8 mouse cellular contexts compared by ENCODE assay signal in genomic region chr8:121092627-121093026, GRCm38 (mm10). TPM values are rescaled to one million over a fixed set of nuclear protein-coding genes. Genes with fewer than 3 reads are reported as not detected.
DNase-seq lines count a peak whose midpoint lies in the region; ATAC-seq lines count a peak whose summit lies in the region.

No protein-coding gene starts in this region.

- H3K9ac ChIP-seq in intestine, embryonic 15.5 days, result no peak overlapping the region

- peaks cover 4% of the 10 kb centered on the region; the same call in 1 of the 2 replicates for H3K36me3 ChIP-seq in intestine, embryonic 15.5 days
- peaks cover 11% of the 10 kb centered on the region for H3K36me3 ChIP-seq in midbrain, embryonic 10.5 days

- peak overlapping the region; percentile 51; the same call in 1 of the 2 replicates for H3K27ac ChIP-seq in intestine, embryonic 15.5 days
- H3K27ac ChIP-seq in midbrain, embryonic 10.5 days (replicated peaks), result no peak overlapping the region

- H3K4me2 ChIP-seq in intestine, embryonic 15.5 days (replicated peaks), result peak overlapping the region; percentile 30

- ATAC-seq in activated CD4-positive, CD25-positive, alpha-beta regulatory T cell, adult 4 months, result peak; percentile 32
- peak; percentile 76 for ATAC-seq in common myeloid progenitor, adult 5-6 weeks (replicated peaks; ENCODE audit: low read depth, poor library complexity, severe bottlenecking)
- peak; percentile 69 for ATAC-seq in intestine, embryonic 15.5 days

- peak; percentile 38 for DNase-seq in gastrocnemius, postnatal 25 days
- peak; percentile 72 to 89 for DNase-seq in left cerebral cortex, postnatal 14 days (ENCODE audit: low spot score in 2 of 2)
- peak; percentile 88 for DNase-seq in midbrain, embryonic 10.5 days (ENCODE audit: low spot score)
- DNase-seq in skeletal muscle tissue, adult 2 months (ENCODE audit: low read depth, low spot score), result peak; percentile 58
- peak; percentile 77 for DNase-seq in yolk sac, embryonic 10.5 days (ENCODE audit: low spot score)

- H3K27me3 ChIP-seq in intestine, embryonic 15.5 days (replicated peaks), result peaks cover 37% of the 10 kb centered on the region
- H3K27me3 ChIP-seq in midbrain, embryonic 10.5 days (ENCODE audit: low read depth, poor library complexity, severe bottlenecking), result peaks cover 70% of the 10 kb centered on the region

- no peaks in the 10 kb centered on the region for H3K9me3 ChIP-seq in intestine, embryonic 15.5 days
- H3K9me3 ChIP-seq in midbrain, embryonic 10.5 days (replicated peaks), result no peaks in the 10 kb centered on the region

- intact Hi-C loops in left cerebral cortex, postnatal 14 days (cut with DNase I), result loop anchor here (1.0 to 5.0 kb wide), 3 partner anchors 195 to 410 kb away; no protein-coding TSS in a partner anchor

- 1% methylated on average over 16 of the region's 16 CpGs for WGBS in intestine, embryonic 15.5 days
- WGBS in midbrain, embryonic 10.5 days, result 7% methylated on average over 16 of the region's 16 CpGs

- peaks cover 15% of the 10 kb centered on the region for H3K4me1 ChIP-seq in intestine, embryonic 15.5 days (replicated peaks)
- peaks cover 14% of the 10 kb centered on the region for H3K4me1 ChIP-seq in midbrain, embryonic 10.5 days

- no peak overlapping the region for H3K4me3 ChIP-seq in intestine, embryonic 15.5 days (replicated peaks)
- no peak overlapping the region for H3K4me3 ChIP-seq in midbrain, embryonic 10.5 days

RNA-seq across cellular contexts. Expression of gene Foxf1, which starts 8.4 kb away (rescaled TPM):
- not detected for polyA plus RNA-seq in activated CD4-positive, CD25-positive, alpha-beta regulatory T cell, adult 4 months (2017; shearing (Covaris generic))
- not detected in 2 replicates for total RNA-seq in common myeloid progenitor, adult 5-6 weeks (2017)
- not detected for total RNA-seq in gastrocnemius, postnatal 25 days (2021)
- 105 and 126 TPM in 2 replicates for polyA plus RNA-seq in intestine, embryonic 15.5 days (2015; fragmentation: Nextera tagmentation; extraction: Ambion mirVana)
- 1 to 10 TPM; 1.0 to 1.4 TPM for total RNA-seq in left cerebral cortex, postnatal 14 days (2021)
- polyA plus RNA-seq in midbrain, embryonic 10.5 days (2016; fragmentation: Nextera tagmentation; extraction: Ambion mirVana), result 0.17 and 1.1 TPM in 2 replicates

RNA-seq across cellular contexts. Expression of gene Mthfsd, which starts 15.6 kb away (rescaled TPM):
- 10 to 100 TPM; 16.1 to 24.7 TPM for polyA plus RNA-seq in activated CD4-positive, CD25-positive, alpha-beta regulatory T cell, adult 4 months (2017; shearing (Covaris generic))
- 7.1 and 12.0 TPM in 2 replicates for total RNA-seq in common myeloid progenitor, adult 5-6 weeks (2017)
- 10 to 100 TPM; 14.6 to 15.0 TPM for total RNA-seq in gastrocnemius, postnatal 25 days (2021)
- polyA plus RNA-seq in intestine, embryonic 15.5 days (2015; fragmentation: Nextera tagmentation; extraction: Ambion mirVana), result 50.6 and 52.3 TPM in 2 replicates
- total RNA-seq in left cerebral cortex, postnatal 14 days (2021), result 10 to 100 TPM; 27.0 to 33.4 TPM
- 66.3 and 66.8 TPM in 2 replicates for polyA plus RNA-seq in midbrain, embryonic 10.5 days (2016; fragmentation: Nextera tagmentation; extraction: Ambion mirVana)

RNA-seq across cellular contexts. Expression of gene Foxc2, which starts 23.3 kb away (rescaled TPM):
- polyA plus RNA-seq in activated CD4-positive, CD25-positive, alpha-beta regulatory T cell, adult 4 months (2017; shearing (Covaris generic)), result not detected
- total RNA-seq in common myeloid progenitor, adult 5-6 weeks (2017), result not detected in 2 replicates
- under 1 TPM; 0.41 to 0.54 TPM for total RNA-seq in gastrocnemius, postnatal 25 days (2021)
- polyA plus RNA-seq in intestine, embryonic 15.5 days (2015; fragmentation: Nextera tagmentation; extraction: Ambion mirVana), result 0.69 and 0.80 TPM in 2 replicates
- total RNA-seq in left cerebral cortex, postnatal 14 days (2021), result 1 to 10 TPM; 2.7 to 3.5 TPM
- 5.1 and 6.1 TPM in 2 replicates for polyA plus RNA-seq in midbrain, embryonic 10.5 days (2016; fragmentation: Nextera tagmentation; extraction: Ambion mirVana)

RNA-seq across cellular contexts. Expression of gene Foxl1, which starts 35.1 kb away (rescaled TPM):
- not detected for polyA plus RNA-seq in activated CD4-positive, CD25-positive, alpha-beta regulatory T cell, adult 4 months (2017; shearing (Covaris generic))
- total RNA-seq in common myeloid progenitor, adult 5-6 weeks (2017), result not detected in 2 replicates
- not detected for total RNA-seq in gastrocnemius, postnatal 25 days (2021)
- polyA plus RNA-seq in intestine, embryonic 15.5 days (2015; fragmentation: Nextera tagmentation; extraction: Ambion mirVana), result 9.0 and 9.3 TPM in 2 replicates
- under 1 TPM; 0.13 to 0.15 TPM for total RNA-seq in left cerebral cortex, postnatal 14 days (2021)
- 1.1 TPM in 2 replicates for polyA plus RNA-seq in midbrain, embryonic 10.5 days (2016; fragmentation: Nextera tagmentation; extraction: Ambion mirVana)

Comparison
In these comparisons a context has a peak if more than half of its experiments do, and no peak if none do; other contexts are left out.
1. DNase-seq: peak in every context shown above with its lines; median percentile 88 in midbrain, embryonic 10.5 days; 80 in left cerebral cortex, postnatal 14 days; 77 in yolk sac, embryonic 10.5 days; 58 in skeletal muscle tissue, adult 2 months; 38 in gastrocnemius, postnatal 25 days.